Mouse (Mus musculus) MEL (cell line): ENCODE measurements around the gene Mapk7. TPM values are rescaled to one million over a fixed set of nuclear protein-coding genes. Genes with fewer than 3 reads are reported as not detected.

Experiments used
- DNase-seq: peaks from one replicate; pipeline ENCODE4 v3.0.0; 2011; ENCODE audit warnings: low read depth, low spot score
- H3K27ac ChIP-seq: 2 replicates; pipeline ENCODE4 v1.5.1; 2012; ENCODE audit warnings: low read depth, mild to moderate bottlenecking, control low read depth, low read length, moderate library complexity; ENCODE audit not compliant: control insufficient read depth
- H3K27me3 ChIP-seq, 2 experiments: fragments of 150-350 bp in 1 of 2; sonication (generic) in 1 of 2; 2 replicates each; pipeline ENCODE4 v1.6.1; 2012; ENCODE audit warnings: low read length in 2 of 2, mild to moderate bottlenecking in 2 of 2, improper control_type of control experiment in 1 of 2, moderate library complexity in 1 of 2; ENCODE audit not compliant: insufficient read depth in 2 of 2, control insufficient read depth in 1 of 2
- H3K36me3 ChIP-seq, 2 experiments: 2 replicates each; pipeline ENCODE4 v1.6.1; 2012 to 2014; ENCODE audit warnings: low read length in 2 of 2, improper control_type of control experiment in 1 of 2, inconsistent platforms in 1 of 2, mild to moderate bottlenecking in 1 of 2; ENCODE audit not compliant: insufficient read depth in 2 of 2, control insufficient read depth in 1 of 2
- H3K4me1 ChIP-seq, 2 experiments: fragments of 150-350 bp in 1 of 2; sonication (generic) in 1 of 2; 2 replicates each; pipeline ENCODE4 v1.6.1; 2012; ENCODE audit warnings: low read length in 2 of 2, improper control_type of control experiment in 1 of 2, mild to moderate bottlenecking in 1 of 2; ENCODE audit not compliant: insufficient read depth in 2 of 2, control insufficient read depth in 1 of 2
- H3K4me3 ChIP-seq, 2 experiments: fragments of 150-350 bp in 1 of 2; sonication (generic) in 1 of 2; 2 replicates each; pipeline ENCODE4 v1.5.1; 2012; ENCODE audit warnings: low read depth in 2 of 2, low read length in 2 of 2, mild to moderate bottlenecking in 2 of 2, moderate library complexity in 2 of 2, control low read depth in 1 of 2, improper control_type of control experiment in 1 of 2; ENCODE audit not compliant: control insufficient read depth in 1 of 2, insufficient read depth in 1 of 2
- H3K79me2 ChIP-seq: 2 replicates; pipeline ENCODE4 v1.6.1; 2012; ENCODE audit warnings: mild to moderate bottlenecking, low read length, moderate library complexity; ENCODE audit not compliant: control insufficient read depth, poor library complexity, insufficient read depth
- H3K9ac ChIP-seq: 2 replicates; pipeline ENCODE4 v1.6.1; 2012; ENCODE audit warnings: low read depth, mild to moderate bottlenecking, control low read depth, low read length, moderate library complexity; ENCODE audit not compliant: control insufficient read depth, poor library complexity, severe bottlenecking
- H3K9me3 ChIP-seq: fragments of 150-350 bp; sonication (generic); replicated peaks from 2 replicates; pipeline ENCODE4 v1.6.1; 2012; ENCODE audit warnings: mild to moderate bottlenecking, low read length, improper control_type of control experiment, moderate library complexity; ENCODE audit not compliant: insufficient read depth
- ELF1 ChIP-seq: IDR thresholded peaks from 2 replicates; pipeline ENCODE4 v1.6.1; 2014; ENCODE audit warnings: low read depth, mild to moderate bottlenecking, inconsistent platforms, low read length, improper control_type of control experiment, moderate library complexity
- GABPA ChIP-seq: IDR thresholded peaks from 2 replicates; pipeline ENCODE4 v1.6.1; 2012; ENCODE audit warnings: low read depth, mild to moderate bottlenecking, inconsistent platforms, low read length, improper control_type of control experiment, moderate library complexity
- GATA1 ChIP-seq: IDR thresholded peaks from 2 replicates; pipeline ENCODE4 v1.6.1; 2011; ENCODE audit warnings: low read depth, low read length, improper control_type of control experiment
- JUND ChIP-seq: IDR thresholded peaks from 2 replicates; pipeline ENCODE4 v1.6.1; 2011; ENCODE audit warnings: low read depth, mild to moderate bottlenecking, improper control_type of control experiment, low read length
- MAFK ChIP-seq: IDR thresholded peaks from 2 replicates; pipeline ENCODE4 v1.6.1; 2011; ENCODE audit warnings: low read depth, mild to moderate bottlenecking, low read length, improper control_type of control experiment, borderline replicate concordance
- MEF2A ChIP-seq: IDR thresholded peaks from 2 replicates; pipeline ENCODE4 v1.6.1; 2014; ENCODE audit warnings: low read depth, mild to moderate bottlenecking, inconsistent platforms, low read length, improper control_type of control experiment; ENCODE audit not compliant: poor library complexity, insufficient replicate concordance, severe bottlenecking; ENCODE audit errors: extremely low read depth
- MYB ChIP-seq: IDR thresholded peaks from 2 replicates; pipeline ENCODE4 v1.6.1; 2011; ENCODE audit warnings: mild to moderate bottlenecking, low read depth, low read length, improper control_type of control experiment
- MYC ChIP-seq: IDR thresholded peaks from 2 replicates; pipeline ENCODE4 v1.6.1; 2011; ENCODE audit warnings: low read depth, mild to moderate bottlenecking, low read length, improper control_type of control experiment, moderate library complexity
- NELFE ChIP-seq: IDR thresholded peaks from 2 replicates; pipeline ENCODE4 v1.6.1; 2011; ENCODE audit warnings: low read depth, low read length, improper control_type of control experiment
- NRF1 ChIP-seq: IDR thresholded peaks from 2 replicates; pipeline ENCODE4 v1.6.1; 2014; ENCODE audit warnings: low read depth, mild to moderate bottlenecking, inconsistent platforms, low read length, improper control_type of control experiment, moderate library complexity; ENCODE audit not compliant: poor library complexity, insufficient read depth, severe bottlenecking
- POLR2AphosphoS2 ChIP-seq: IDR thresholded peaks from 2 replicates; pipeline ENCODE4 v1.6.1; 2011; ENCODE audit warnings: low read length, improper control_type of control experiment
- RAD21 ChIP-seq: IDR thresholded peaks from 2 replicates; pipeline ENCODE4 v1.6.1; 2011; ENCODE audit warnings: mild to moderate bottlenecking, low read depth, low read length, improper control_type of control experiment
- RCOR1 ChIP-seq: IDR thresholded peaks from 2 replicates; pipeline ENCODE4 v1.6.1; 2012; ENCODE audit warnings: low read depth, mild to moderate bottlenecking, inconsistent platforms, low read length, improper control_type of control experiment
- SIN3A ChIP-seq: IDR thresholded peaks from 2 replicates; pipeline ENCODE4 v1.6.1; 2012; ENCODE audit warnings: low read length, improper control_type of control experiment, inconsistent platforms
- TBP ChIP-seq: IDR thresholded peaks from 2 replicates; pipeline ENCODE4 v1.8.0; 2011; ENCODE audit warnings: low read depth, low read length, improper control_type of control experiment
- UBTF ChIP-seq: IDR thresholded peaks from 2 replicates; pipeline ENCODE4 v1.6.1; 2012; ENCODE audit warnings: low read depth, mild to moderate bottlenecking, inconsistent platforms, low read length, improper control_type of control experiment, moderate library complexity, borderline replicate concordance; ENCODE audit not compliant: insufficient read depth
- USF1 ChIP-seq: IDR thresholded peaks from 2 replicates; pipeline ENCODE4 v1.6.1; 2014; ENCODE audit warnings: low read depth, mild to moderate bottlenecking, inconsistent platforms, low read length, improper control_type of control experiment, moderate library complexity
- USF2 ChIP-seq, 2 experiments: IDR thresholded peaks; 2 replicates each; pipeline ENCODE4 v1.6.1; 2011 to 2012; ENCODE audit warnings: improper control_type of control experiment in 2 of 2, low read length in 2 of 2, borderline replicate concordance in 1 of 2, inconsistent platforms in 1 of 2, low read depth in 1 of 2, mild to moderate bottlenecking in 1 of 2; ENCODE audit not compliant: insufficient read depth in 1 of 2
- ZC3H11A ChIP-seq: IDR thresholded peaks from 2 replicates; pipeline ENCODE4 v1.6.1; 2012; ENCODE audit warnings: low read depth, mild to moderate bottlenecking, inconsistent platforms, low read length, improper control_type of control experiment
- ZNF384 ChIP-seq: IDR thresholded peaks from 2 replicates; pipeline ENCODE4 v1.6.1; 2012; ENCODE audit warnings: low read depth, mild to moderate bottlenecking, inconsistent platforms, low read length, improper control_type of control experiment
- polyA plus RNA-seq, 2 experiments: library from polyadenylated mRNA; stranded (reverse) in 1 of 2; unstranded in 1 of 2; fragments of >175 nt in 1 of 2; fragments of >200 nt in 1 of 2; gene quantifications; 2 replicates each; pipeline versions ENCODE4 v1.2.1 to v1.2.4; 2012; ENCODE audit warnings: low replicate concordance in 2 of 2, low read depth in 1 of 2; ENCODE audit not compliant: insufficient read length in 2 of 2, insufficient read depth in 1 of 2, missing spikeins in 1 of 2
- total RNA-seq: library from RNA; depleted of rRNA; stranded (reverse); fragments of 300-350 nt; gene quantifications from 2 replicates; pipeline ENCODE4 v1.2.3, GENCODE M21; 2012

Mapk7 gene
- total and polyA plus RNA-seq, 3 experiments, result 12.6 to 25.3 TPM; not detected in 1

- Histone ChIP-seq H3K4me1 (no peaks in the 10 kb centered on the region), H3K27me3 (peaks cover 2 to 10% of the 10 kb centered on the region in 2 experiments; a peak in 3 of 4 replicates), H3K79me2 (no peaks in the 10 kb centered on the region), H3K27ac (no peak overlapping the region), H3K9ac (no peak overlapping the region), H3K4me3 (no peak overlapping the region), H3K36me3 (no peaks in the 10 kb centered on the region), H3K9me3 (no peaks in the 10 kb centered on the region)
- TF ChIP-seq ZNF384 (no peak), POLR2AphosphoS2 (no peak), MAFK (no peak), JUND (no peak), NELFE (no peak), MYB (no peak), USF2 (IDR thresholded peaks at IDR 0.05; ENCODE audit: borderline replicate concordance in 1 of 2, insufficient read depth in 1 of 2, low read depth in 1 of 2, low read length in 2 of 2) (no peak), NRF1 (no peak), ELF1 (no peak), SIN3A (no peak), USF1 (no peak), TBP (no peak), MYC (no peak), MEF2A (no peak), RAD21 (no peak)
- DNase-seq, result no peak
Measured at GRCm38 (mm10) chr11:61448041-61448440, 46.2 kb downstream of the Mapk7 start.

- no peaks in the 10 kb centered on the region for H3K9me3 ChIP-seq
- H3K27ac ChIP-seq, result no peak overlapping the region
- H3K9ac ChIP-seq, result no peak overlapping the region
- H3K36me3 ChIP-seq, result no peaks in the 10 kb centered on the region
- H3K79me2 ChIP-seq, result no peaks in the 10 kb centered on the region
- H3K4me3 ChIP-seq, result no peak overlapping the region
- peaks cover 6 to 15% of the 10 kb centered on the region in 2 experiments; a peak in 3 of 4 replicates for H3K27me3 ChIP-seq
- DNase-seq, result no peak
- TF ChIP-seq RCOR1 (no peak), GABPA (no peak), GATA1 (no peak), ZC3H11A (no peak), UBTF (no peak), ZNF384 (no peak)
- no peaks in the 10 kb centered on the region for H3K4me1 ChIP-seq
Measured at GRCm38 (mm10) chr11:61447296-61447695, 46.9 kb downstream of the Mapk7 start.
